Mouse (Mus musculus) forebrain, embryonic 11.5 days (tissue): ENCODE data around the gene Tmod4. TPM values are rescaled to one million over a fixed set of nuclear protein-coding genes. Genes with fewer than 3 reads are reported as not detected.
"Not testable (repeated sequence)": the region's sequence is repeated elsewhere in the genome, so short reads cannot be mapped to it uniquely, and the experiment has no call there.

Experiments used
- ATAC-seq: fragments of 200-750 bp; cut with Nextera tagmentation; replicated peaks from 2 replicates; pipeline ENCODE4 v1.8.0; 2017; ENCODE audit warnings: moderate TSS enrichment; ENCODE audit not compliant: low FRiP score
- DNase-seq: peaks from one replicate; pipeline ENCODE4 v3.0.0-alpha.2; 2017; ENCODE audit warnings: low spot score
- H3K27ac ChIP-seq: fragments of 300-500 bp; sonication (generic); 2 replicates; pipeline ENCODE4 v1.5.1; 2014; ENCODE audit warnings: low read depth, low read length
- H3K27me3 ChIP-seq: fragments of 300-500 bp; sonication (generic); 2 replicates; pipeline ENCODE4 v1.6.1; 2014; ENCODE audit warnings: mild to moderate bottlenecking, low read length, mixed read lengths; ENCODE audit not compliant: control insufficient read depth, insufficient read depth
- H3K36me3 ChIP-seq: fragments of 300-500 bp; sonication (generic); 2 replicates; pipeline ENCODE4 v1.6.1; 2014; ENCODE audit warnings: mild to moderate bottlenecking, low read length, moderate library complexity, mixed read lengths; ENCODE audit not compliant: control insufficient read depth, insufficient read depth
- H3K4me1 ChIP-seq: fragments of 300-500 bp; sonication (generic); replicated peaks from 2 replicates; pipeline ENCODE4 v1.6.1; 2014; ENCODE audit warnings: low read length, mixed read lengths; ENCODE audit not compliant: control insufficient read depth, insufficient read depth
- H3K4me2 ChIP-seq: fragments of 300-500 bp; sonication (generic); 2 replicates; pipeline ENCODE4 v1.6.1; 2014; ENCODE audit warnings: low read depth, mild to moderate bottlenecking, low read length, moderate library complexity, mixed read lengths; ENCODE audit not compliant: severe bottlenecking
- H3K4me3 ChIP-seq: fragments of 300-500 bp; sonication (generic); 2 replicates; pipeline ENCODE4 v1.5.1; 2014; ENCODE audit warnings: low read depth, low read length
- H3K9ac ChIP-seq: fragments of 300-500 bp; sonication (generic); 2 replicates; pipeline ENCODE4 v1.6.1; 2014; ENCODE audit warnings: low read length
- H3K9me3 ChIP-seq: fragments of 300-500 bp; sonication (generic); 2 replicates; pipeline ENCODE4 v1.6.1; 2016; ENCODE audit warnings: low read length, mixed read lengths; ENCODE audit not compliant: control insufficient read depth
- WGBS: fragments of 180-500 bp; shearing (Covaris S2); extraction: QIAGEN DNeasy Blood & Tissue Kit; methylation state at CpG from one replicate; pipeline ENCODE4 v1.1.7; 2014; 5-methylcytosine and 5-hydroxymethylcytosine counted together
- polyA plus RNA-seq: library from polyadenylated mRNA; unstranded; fragments of >200 nt; fragmentation: Nextera tagmentation; extraction: Ambion mirVana; gene quantifications from 2 replicates; pipeline ENCODE4 v1.2.1, GENCODE M21; 2014

Tmod4 gene
- polyA plus RNA-seq, 1 experiment from 2014 or later: 0.75 TPM

DNA sequence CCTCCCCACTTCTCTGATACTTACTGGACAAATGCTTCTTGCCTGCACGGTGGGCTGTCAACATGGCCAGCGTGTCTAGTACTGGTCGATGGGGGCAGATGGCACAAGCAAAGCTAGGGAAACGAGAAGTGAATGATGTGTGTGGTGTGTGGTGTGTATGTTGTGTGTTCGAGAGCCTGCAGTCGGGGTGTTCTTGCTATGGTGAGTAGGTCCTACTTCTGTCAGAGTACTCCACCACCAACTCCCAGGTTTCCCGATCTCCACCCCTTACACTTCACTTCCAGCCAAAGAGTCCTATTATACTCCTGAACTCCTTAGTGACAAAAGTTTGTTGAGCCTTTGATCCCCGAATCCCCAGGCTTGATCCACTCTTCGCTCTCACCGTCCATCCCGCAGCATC lies 8.9 kb downstream of the Tmod4 start:
- WGBS: 58% methylated on average over 11 of the region's 11 CpGs
- Histone ChIP-seq H3K9ac (peak overlapping the region; percentile 70), H3K27ac (0 out of 2 replicates have a peak overlapping the region, but pooled peaks have one; percentile 14), H3K9me3 (no peaks in the 10 kb centered on the region), H3K4me2 (peak overlapping the region; percentile 90), H3K4me1 (0 out of 2 replicates have a peak, but pooled peaks cover 7% of the 10 kb centered on the region), H3K27me3 (no peaks in the 10 kb centered on the region), H3K36me3 (no peaks in the 10 kb centered on the region), H3K4me3 (peak overlapping the region; percentile 56)
- DNase-seq: no peak
- ATAC-seq: no peak; the same call in 1 of the 2 replicates

DNA sequence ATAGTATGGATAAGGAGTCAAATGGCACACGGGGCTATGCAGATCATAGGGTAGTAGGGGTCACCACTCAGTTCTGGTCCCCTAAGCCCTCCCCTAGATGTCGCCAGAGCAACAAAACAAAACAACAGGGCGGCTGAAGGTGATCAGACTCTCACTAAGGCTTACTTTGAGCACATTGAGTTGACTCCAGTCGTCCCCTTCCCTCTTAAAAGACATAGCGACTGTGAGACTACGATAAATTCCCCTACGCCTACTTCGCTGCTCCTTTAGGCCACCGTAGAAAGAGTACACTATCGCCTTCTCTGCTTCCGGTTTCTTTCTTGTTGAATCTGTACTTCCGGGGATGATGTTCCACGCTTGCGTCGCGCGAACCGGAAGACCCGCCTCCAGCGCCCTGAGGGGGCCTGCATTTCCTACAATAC lies 9.4 kb downstream of the Tmod4 start, which contains the start of the genes Scnm1 and Lysmd1:
TSS of gene Scnm1 (minus strand) at position 332 of the 422 bp plus-strand sequence.
TSS of gene Lysmd1 (plus strand) at position 409 of the 422 bp plus-strand sequence.
- ATAC-seq (peak; percentile 90), DNase-seq (peak; percentile 92)
- peak within 1 kb of the TSS; percentile 70 for H3K9ac ChIP-seq
- no peaks in the 10 kb centered on the region for H3K27me3 ChIP-seq
- no peaks in the 10 kb centered on the region for H3K36me3 ChIP-seq
- no peaks in the 10 kb centered on the region for H3K9me3 ChIP-seq
- peak within 1 kb of the TSS; percentile 90 for H3K4me2 ChIP-seq
- peak within 1 kb of the TSS; percentile 56 for H3K4me3 ChIP-seq
- 0 out of 2 replicates have a peak within 1 kb of the TSS, but pooled peaks have one; percentile 14 for H3K27ac ChIP-seq
- 0 out of 2 replicates have a peak, but pooled peaks cover 7% of the 10 kb centered on the region for H3K4me1 ChIP-seq
- 1% methylated on average over 20 of the region's 20 CpGs for WGBS

DNA sequence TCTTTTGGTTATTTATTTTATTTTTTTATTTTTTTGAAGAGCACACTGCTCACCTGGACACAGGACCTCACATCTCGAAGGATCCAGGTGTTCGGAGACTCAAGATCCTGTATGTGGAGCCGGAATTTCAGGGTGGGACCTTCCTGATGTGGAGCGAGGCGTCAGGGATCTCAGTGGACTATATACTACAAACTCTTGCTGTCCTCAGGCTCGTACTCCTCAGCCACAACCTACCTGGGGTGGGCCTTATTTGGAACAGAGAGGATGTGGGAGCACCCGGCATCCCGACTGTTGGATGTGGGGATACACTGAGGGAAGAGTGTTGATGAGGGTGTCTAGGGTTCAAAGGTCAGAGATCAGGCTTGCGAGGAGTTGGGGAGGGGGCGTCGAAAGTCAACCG lies 9.9 kb downstream of the Tmod4 start:
- H3K9ac ChIP-seq, H3K9me3 ChIP-seq, DNase-seq, H3K4me1 ChIP-seq, H3K4me3 ChIP-seq, H3K4me2 ChIP-seq, H3K27ac ChIP-seq, H3K36me3 ChIP-seq, H3K27me3 ChIP-seq: not testable (repeated sequence)
- no CpG with 5 or more reads among the region's 12 CpGs for WGBS
- ATAC-seq: peak; percentile 40

- ATAC-seq: 0 out of 2 replicates have a peak, but pooled peaks have one; percentile 22
- H3K27ac ChIP-seq: no peak overlapping the region
- H3K4me2 ChIP-seq: peak overlapping the region; percentile 32
- DNase-seq: no peak
- H3K9ac ChIP-seq: no peak overlapping the region
- 0 out of 2 replicates have a peak, but pooled peaks cover 7% of the 10 kb centered on the region for H3K4me1 ChIP-seq
- no peaks in the 10 kb centered on the region for H3K36me3 ChIP-seq
- H3K27me3 ChIP-seq: no peaks in the 10 kb centered on the region
- WGBS: 43% methylated on average over 6 of the region's 6 CpGs
- peak overlapping the region; percentile 17; the same call in 1 of the 2 replicates for H3K4me3 ChIP-seq
- H3K9me3 ChIP-seq: no peaks in the 10 kb centered on the region
These were observed 10.7 kb downstream of the Tmod4 start for GRCm38 (mm10) chr3:95135023-95135422.

DNA sequence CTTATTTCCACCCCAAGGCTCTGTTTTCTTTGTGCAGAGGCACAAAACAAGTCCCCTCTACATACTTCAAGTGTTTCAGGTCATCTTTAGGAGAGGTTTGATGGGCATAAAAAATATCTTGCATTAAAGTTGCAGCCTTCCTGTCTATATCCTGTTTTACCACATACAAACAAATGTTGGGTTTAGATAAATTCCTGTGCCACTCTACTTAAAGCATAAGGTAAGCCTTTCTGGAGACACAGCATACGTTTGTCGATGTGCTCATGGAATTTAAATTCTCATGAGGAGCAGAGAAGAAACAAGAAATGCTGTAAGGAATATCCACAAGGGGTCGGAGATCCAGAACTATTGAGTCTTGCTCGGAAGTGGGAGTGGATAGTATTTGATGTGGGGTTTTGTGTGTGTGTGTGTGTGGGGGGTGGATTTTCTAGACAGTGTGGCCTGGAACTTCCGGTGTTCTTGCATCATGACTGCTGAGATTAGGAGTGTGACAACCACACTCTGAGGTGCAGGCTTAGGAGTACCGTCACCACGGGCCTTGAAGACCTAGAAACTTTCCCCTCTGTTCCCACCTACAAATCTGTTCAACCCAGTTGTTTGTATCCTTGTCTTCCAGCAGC lies 11.3 kb downstream of the Tmod4 start:
- Histone ChIP-seq H3K36me3 (no peaks in the 10 kb centered on the region), H3K9ac (no peak overlapping the region), H3K4me3 (no peak overlapping the region), H3K27me3 (no peaks in the 10 kb centered on the region), H3K4me1 (0 out of 2 replicates have a peak, but pooled peaks cover 7% of the 10 kb centered on the region), H3K9me3 (no peaks in the 10 kb centered on the region), H3K4me2 (peak overlapping the region; percentile 32; the same call in 1 of the 2 replicates), H3K27ac (no peak overlapping the region)
- 89% methylated on average over 7 of the region's 7 CpGs for WGBS
- no peak for ATAC-seq
- no peak for DNase-seq

GRCm38 (mm10) chr3:95136336-95136735 lies 12.1 kb downstream of the Tmod4 start:
- Histone ChIP-seq H3K27me3 (no peaks in the 10 kb centered on the region), H3K27ac (no peak overlapping the region), H3K4me2 (no peak overlapping the region), H3K9ac (no peak overlapping the region), H3K4me3 (no peak overlapping the region), H3K36me3 (no peaks in the 10 kb centered on the region), H3K9me3 (no peaks in the 10 kb centered on the region), H3K4me1 (0 out of 2 replicates have a peak, but pooled peaks cover 7% of the 10 kb centered on the region)
- ATAC-seq (no peak), DNase-seq (no peak)
- 89% methylated on average over 3 of the region's 3 CpGs for WGBS

- Histone ChIP-seq H3K36me3 (no peaks in the 10 kb centered on the region), H3K27me3 (no peaks in the 10 kb centered on the region), H3K9ac (no peak overlapping the region), H3K4me2 (no peak overlapping the region), H3K4me1 (0 out of 2 replicates have a peak, but pooled peaks cover 2% of the 10 kb centered on the region), H3K4me3 (no peak overlapping the region), H3K27ac (no peak overlapping the region), H3K9me3 (no peaks in the 10 kb centered on the region)
- 76% methylated on average over 25 of the region's 25 CpGs for WGBS
- no peak for DNase-seq
- no peak for ATAC-seq
These were observed 15.5 kb downstream of the Tmod4 start for GRCm38 (mm10) chr3:95139586-95140288.

- H3K36me3 ChIP-seq: no peaks in the 10 kb centered on the region
- H3K27me3 ChIP-seq: no peaks in the 10 kb centered on the region
- DNase-seq (no peak), ATAC-seq (no peak)
- no peak overlapping the region for H3K4me3 ChIP-seq
- H3K4me2 ChIP-seq: no peak overlapping the region
- no peak overlapping the region for H3K9ac ChIP-seq
- no peaks in the 10 kb centered on the region for H3K9me3 ChIP-seq
- 0 out of 2 replicates have a peak, but pooled peaks cover 2% of the 10 kb centered on the region for H3K4me1 ChIP-seq
- no peak overlapping the region for H3K27ac ChIP-seq
- 59% methylated on average over 18 of the region's 18 CpGs for WGBS
These were observed 16.0 kb downstream of the Tmod4 start for GRCm38 (mm10) chr3:95140289-95140595.
